Mouse (Mus musculus) Muller cell, postnatal 12 days (primary cell): ENCODE measurements around the gene Nos1ap.

Source experiments
- DNase-seq: peaks from one replicate; pipeline ENCODE4 v3.0.0-alpha.2; 2015; ENCODE audit errors: inconsistent ontology term

Nos1ap gene

GRCm38 (mm10) chr1:170589219-170590040 is at the start of gene Nos1ap:
TSS of gene Nos1ap (minus strand) at chr1:170589861.
- DNase-seq: peak; percentile 86

- DNase-seq: no peak
Measured at GRCm38 (mm10) chr1:170638941-170639340, 49.3 kb upstream of the Nos1ap start.

- no peak for DNase-seq
Measured at GRCm38 (mm10) chr1:170632856-170633255, 43.2 kb upstream of the Nos1ap start.

- DNase-seq: peak; percentile 59
Measured at GRCm38 (mm10) chr1:170632385-170632784, 42.7 kb upstream of the Nos1ap start.

- DNase-seq: no peak
Measured at GRCm38 (mm10) chr1:170631571-170631970, 41.9 kb upstream of the Nos1ap start.

- no peak for DNase-seq
Measured at GRCm38 (mm10) chr1:170630489-170630888, 40.8 kb upstream of the Nos1ap start.

GRCm38 (mm10) chr1:170623432-170623831 is 33.8 kb upstream of the Nos1ap start:
- no peak for DNase-seq

GRCm38 (mm10) chr1:170622934-170623333 is 33.3 kb upstream of the Nos1ap start:
- DNase-seq: no peak

GRCm38 (mm10) chr1:170619686-170620374 is 30.2 kb upstream of the Nos1ap start:
- no peak for DNase-seq

GRCm38 (mm10) chr1:170612968-170613872 is 23.6 kb upstream of the Nos1ap start:
- peak; percentile 54 for DNase-seq

- no peak for DNase-seq
Measured at GRCm38 (mm10) chr1:170611631-170612030, 22.0 kb upstream of the Nos1ap start.

GRCm38 (mm10) chr1:170610695-170611094 is 21.0 kb upstream of the Nos1ap start:
- no peak for DNase-seq

- no peak for DNase-seq
Measured at GRCm38 (mm10) chr1:170610289-170610688, 20.6 kb upstream of the Nos1ap start.

- no peak for DNase-seq
Measured at GRCm38 (mm10) chr1:170609872-170610271, 20.2 kb upstream of the Nos1ap start.

- DNase-seq: no peak
Measured at GRCm38 (mm10) chr1:170608461-170609071, 18.9 kb upstream of the Nos1ap start.

- no peak for DNase-seq
Measured at GRCm38 (mm10) chr1:170607231-170607917, 17.7 kb upstream of the Nos1ap start.

GRCm38 (mm10) chr1:170605228-170606001 is 15.8 kb upstream of the Nos1ap start:
- DNase-seq: no peak

- DNase-seq: no peak
Measured at GRCm38 (mm10) chr1:170594575-170594974, 4.9 kb upstream of the Nos1ap start.

GRCm38 (mm10) chr1:170590531-170590930 is 870 bp upstream of the Nos1ap start:
- DNase-seq: no peak

- DNase-seq: no peak
Measured at GRCm38 (mm10) chr1:170590041-170590360, 340 bp upstream of the Nos1ap start.
